ENCODE assay signal across 25 mouse cellular contexts in the genomic region with DNA sequence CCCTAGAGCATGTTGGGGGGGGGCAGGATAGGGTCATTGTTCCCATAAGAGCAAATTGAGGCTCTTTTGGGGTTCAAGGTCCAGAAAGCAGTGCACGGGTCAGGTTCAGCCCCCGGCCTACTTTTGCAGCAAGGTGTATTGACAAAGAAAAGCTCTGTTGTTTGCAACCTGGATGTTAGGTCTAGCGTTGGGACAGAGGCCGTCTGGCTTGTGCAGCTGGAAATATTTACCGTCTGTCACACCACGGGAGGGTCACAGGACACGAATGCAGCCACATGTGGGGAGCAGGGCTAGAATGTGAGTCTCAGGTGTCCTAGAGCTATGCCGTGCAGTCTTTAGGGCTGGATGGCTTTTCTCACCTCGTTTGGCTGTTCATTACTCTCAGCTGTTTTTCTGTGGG. TPM values are rescaled to one million over a fixed set of nuclear protein-coding genes. Genes with fewer than 3 reads are reported as not detected.
DNase-seq lines count a peak whose midpoint lies in the region; ATAC-seq and TF ChIP-seq lines count a peak whose summit lies in the region.
"Had no signal": no experiment of that assay in that cellular context is flagged by ENCODE, and none has a peak within 500 bp of the region (broad histone marks: within the 10 kb centered on the region; RNA-seq: fewer than 3 reads in every experiment).

No protein-coding gene starts in this region.

- no peaks in the 10 kb centered on the region for H3K36me3 ChIP-seq in liver, embryonic 14.5 days (replicated peaks; ENCODE audit: control insufficient read depth, insufficient read depth, low read depth)
- H3K36me3 ChIP-seq in liver, embryonic 12.5 days, result peaks cover 43% of the 10 kb centered on the region
- H3K36me3 ChIP-seq in limb, embryonic 13.5 days, result peaks cover 69% of the 10 kb centered on the region
- H3K36me3 ChIP-seq: G1E had no signal

- no peak overlapping the region for H3K4me2 ChIP-seq in liver, embryonic 14.5 days (ENCODE audit: low read depth)
- no peak overlapping the region for H3K4me2 ChIP-seq in liver, embryonic 12.5 days
- H3K4me2 ChIP-seq in limb, embryonic 13.5 days (replicated peaks), result no peak overlapping the region
- H3K4me2 ChIP-seq: heart, embryonic 12.5 days; hindbrain, embryonic 13.5 days; intestine, embryonic 15.5 days; midbrain, embryonic 15.5 days had no signal

- WGBS in liver, embryonic 14.5 days (ENCODE audit: insufficient replicate concordance), result 64% methylated on average over 9 of the region's 9 CpGs
- 72% methylated on average over 9 of the region's 9 CpGs for whole genome bisulfite sequencing in liver, embryonic 12.5 days (ENCODE audit: insufficient replicate concordance)
- WGBS in limb, embryonic 13.5 days, result 18% methylated on average over 9 of the region's 9 CpGs

- H3K27me3 ChIP-seq in liver, embryonic 14.5 days (ENCODE audit: control insufficient read depth, insufficient read depth, low read length), result no peaks in the 10 kb centered on the region
- H3K27me3 ChIP-seq in liver, embryonic 12.5 days (replicated peaks), result no peaks in the 10 kb centered on the region
- no peaks in the 10 kb centered on the region for H3K27me3 ChIP-seq in limb, embryonic 13.5 days
- H3K27me3 ChIP-seq: heart, embryonic 12.5 days; hindbrain, embryonic 13.5 days; intestine, embryonic 15.5 days; midbrain, embryonic 15.5 days had no signal

- TF ChIP-seq EP300 in liver, embryonic 14.5 days (IDR thresholded peaks at IDR 0.05; ENCODE audit: low read depth), result no peak

- no peak for TF ChIP-seq CTCF in liver, embryonic 14.5 days (IDR thresholded peaks at IDR 0.05; ENCODE audit: low read depth)

- no peaks in the 10 kb centered on the region for H3K9me3 ChIP-seq in liver, embryonic 14.5 days (ENCODE audit: control insufficient read depth, low read length)
- no peaks in the 10 kb centered on the region for H3K9me3 ChIP-seq in liver, embryonic 12.5 days (replicated peaks)
- H3K9me3 ChIP-seq in limb, embryonic 13.5 days, result no peaks in the 10 kb centered on the region
- H3K9me3 ChIP-seq: G1E; heart, embryonic 12.5 days; hindbrain, embryonic 13.5 days; intestine, embryonic 15.5 days; midbrain, embryonic 15.5 days had no signal

- peak; percentile 39 for DNase-seq in embryo, embryonic 11 days
- DNase-seq in embryo, embryonic 9.5 days (ENCODE audit: extremely low spot score), result no peak
- no peak for DNase-seq in liver, embryonic 14.5 days (ENCODE audit: low read depth in 3 of 3, low spot score in 3 of 3)
- DNase-seq in yolk sac, embryonic 10.5 days (ENCODE audit: low spot score), result peak; percentile 33
- no peak for DNase-seq in kidney, postnatal 4 days
- no peak for DNase-seq in lung, postnatal 10 days
- DNase-seq: cerebellum, adult 11 months; cerebellum, postnatal 14 days; gastrocnemius, postnatal 10 days; heart, adult 11 months; heart, postnatal 14 days; kidney, postnatal 36 days; layer of hippocampus, adult 9-11 months; lung, adult 18-20 months; right cerebral cortex, postnatal 25 days; thymus, postnatal 36 days had no signal

- peaks cover 0 to 3% of the 10 kb centered on the region in 2 experiments; a peak in 2 of 4 replicates for H3K4me1 ChIP-seq in liver, embryonic 14.5 days (replicated peaks; ENCODE audit: control insufficient read depth in 2 of 2, insufficient read depth in 2 of 2, low read length in 1 of 2)
- peaks cover 20% of the 10 kb centered on the region for H3K4me1 ChIP-seq in liver, embryonic 12.5 days
- H3K4me1 ChIP-seq in limb, embryonic 13.5 days, result peaks cover 33% of the 10 kb centered on the region
- H3K4me1 ChIP-seq: midbrain, embryonic 15.5 days had no signal

- H3K4me3 ChIP-seq in liver, embryonic 14.5 days (ENCODE audit: insufficient read depth in 1 of 2, low read depth in 2 of 2, low read length in 2 of 2), result no peak overlapping the region
- no peak overlapping the region for H3K4me3 ChIP-seq in liver, embryonic 12.5 days
- H3K4me3 ChIP-seq in limb, embryonic 13.5 days, result no peak overlapping the region
- H3K4me3 ChIP-seq: heart, embryonic 12.5 days; hindbrain, embryonic 13.5 days; intestine, embryonic 15.5 days; midbrain, embryonic 15.5 days; myocyte had no signal

- H3K9ac ChIP-seq in liver, embryonic 14.5 days (replicated peaks), result no peak overlapping the region
- H3K9ac ChIP-seq in liver, embryonic 12.5 days, result no peak overlapping the region
- peak overlapping the region; percentile 1; the same call in 1 of the 2 replicates for H3K9ac ChIP-seq in limb, embryonic 13.5 days
- H3K9ac ChIP-seq: heart, embryonic 12.5 days; hindbrain, embryonic 13.5 days; intestine, embryonic 15.5 days; midbrain, embryonic 15.5 days had no signal

- H3K27ac ChIP-seq in liver, embryonic 14.5 days, result no peak overlapping the region
- no peak overlapping the region for H3K27ac ChIP-seq in liver, embryonic 12.5 days
- peak overlapping the region; percentile 45; the same call in 1 of the 2 replicates for H3K27ac ChIP-seq in limb, embryonic 13.5 days
- H3K27ac ChIP-seq: hindbrain, embryonic 13.5 days; intestine, embryonic 15.5 days; midbrain, embryonic 15.5 days had no signal

- peak; percentile 47; the same call in 1 of the 2 replicates for ATAC-seq in liver, embryonic 14.5 days (ENCODE audit: insufficient read depth)
- ATAC-seq in liver, embryonic 12.5 days, result no peak
- ATAC-seq in limb, embryonic 13.5 days (ENCODE audit: low FRiP score, low read depth), result no peak
- ATAC-seq: forebrain, embryonic 16.5 days; intestine, embryonic 15.5 days; midbrain, embryonic 15.5 days had no signal

RNA-seq across cellular contexts. Expression of a gene that starts 42.5 kb away (rescaled TPM):
- 5.7 and 5.9 TPM in 2 replicates for polyA plus RNA-seq in liver, embryonic 14.5 days (2012; rRNA removed)
- polyA plus RNA-seq in liver, embryonic 14.5 days (2014; fragmentation: Nextera tagmentation; extraction: Ambion mirVana), result 2.7 and 2.9 TPM in 2 replicates
- 11.9 and 12.4 TPM in 2 replicates for polyA plus RNA-seq in liver, embryonic 12.5 days (2016; fragmentation: Nextera tagmentation; extraction: Ambion mirVana)
- polyA plus RNA-seq in limb, embryonic 13.5 days (2015; fragmentation: Nextera tagmentation; extraction: Ambion mirVana), result 48.5 and 55.8 TPM in 2 replicates

RNA-seq across cellular contexts. Expression of a gene that starts 43.0 kb away (rescaled TPM):
- polyA plus RNA-seq in liver, embryonic 14.5 days (2012; rRNA removed), result 311 and 646 TPM in 2 replicates
- polyA plus RNA-seq in liver, embryonic 14.5 days (2014; fragmentation: Nextera tagmentation; extraction: Ambion mirVana), result 144 and 162 TPM in 2 replicates
- polyA plus RNA-seq in liver, embryonic 12.5 days (2016; fragmentation: Nextera tagmentation; extraction: Ambion mirVana), result 171 and 174 TPM in 2 replicates
- 159 and 175 TPM in 2 replicates for polyA plus RNA-seq in limb, embryonic 13.5 days (2015; fragmentation: Nextera tagmentation; extraction: Ambion mirVana)

RNA-seq across cellular contexts. Expression of a gene that starts 43.0 kb away (rescaled TPM):
- polyA plus RNA-seq in liver, embryonic 14.5 days (2012; rRNA removed), result 1.9 and 2.5 TPM in 2 replicates
- polyA plus RNA-seq in liver, embryonic 14.5 days (2014; fragmentation: Nextera tagmentation; extraction: Ambion mirVana), result 1.1 and 1.8 TPM in 2 replicates
- 3.5 and 4.4 TPM in 2 replicates for polyA plus RNA-seq in liver, embryonic 12.5 days (2016; fragmentation: Nextera tagmentation; extraction: Ambion mirVana)
- polyA plus RNA-seq in limb, embryonic 13.5 days (2015; fragmentation: Nextera tagmentation; extraction: Ambion mirVana), result 13.9 and 14.1 TPM in 2 replicates

Comparison
In these comparisons a context has a peak if more than half of its experiments do, and no peak if none do; other contexts are left out.
1. DNase-seq: peak in embryo, embryonic 11 days (single experiment) and yolk sac, embryonic 10.5 days (single experiment); none in embryo, embryonic 9.5 days (single experiment), liver, embryonic 14.5 days (0 of 3), kidney, postnatal 4 days (0 of 2) and lung, postnatal 10 days (single experiment).